ENCODE assay signal across 8 mouse cellular contexts in genomic region chr4:62524651-62525488, GRCm38 (mm10). TPM values are rescaled to one million over a fixed set of nuclear protein-coding genes. Genes with fewer than 3 reads are reported as not detected.
DNase-seq lines count a peak whose midpoint lies in the region; ATAC-seq and TF ChIP-seq lines count a peak whose summit lies in the region.

TSS of gene Pole3 (minus strand) at chr4:62525068.
TSS of gene 4933430I17Rik (plus strand) at chr4:62525369.

- peak within 1 kb of the TSS; percentile 85 for H3K9ac ChIP-seq in embryonic facial prominence, embryonic 14.5 days (ENCODE audit: low read depth, low read length)
- H3K9ac ChIP-seq in limb, embryonic 14.5 days (ENCODE audit: low read depth, low read length, severe bottlenecking): peak within 1 kb of the TSS; percentile 76
- peak within 1 kb of the TSS; percentile 66 for H3K9ac ChIP-seq in midbrain, postnatal 0 days (replicated peaks; ENCODE audit: low read length, poor library complexity, severe bottlenecking)

- peaks cover 13% of the 10 kb centered on the region for H3K4me1 ChIP-seq in embryonic facial prominence, embryonic 14.5 days (ENCODE audit: control insufficient read depth, insufficient read depth, low read length)
- H3K4me1 ChIP-seq in limb, embryonic 14.5 days (ENCODE audit: control insufficient read depth, insufficient read depth, low read length): peaks cover 10% of the 10 kb centered on the region; the same call in 1 of the 2 replicates
- no peaks in the 10 kb centered on the region for H3K4me1 ChIP-seq in midbrain, postnatal 0 days (ENCODE audit: insufficient read depth, low read length)

- H3K27me3 ChIP-seq in embryonic facial prominence, embryonic 14.5 days (replicated peaks; ENCODE audit: control insufficient read depth, insufficient read depth, low read length): no peaks in the 10 kb centered on the region
- no peaks in the 10 kb centered on the region for H3K27me3 ChIP-seq in limb, embryonic 14.5 days (ENCODE audit: control insufficient read depth, insufficient read depth, low read length)
- H3K27me3 ChIP-seq in midbrain, postnatal 0 days (ENCODE audit: insufficient read depth, low read length): no peaks in the 10 kb centered on the region

- no peak for TF ChIP-seq CTCF in midbrain, postnatal 0 days (IDR thresholded peaks at IDR 0.05)

- peak within 1 kb of the TSS; percentile 83 for H3K4me2 ChIP-seq in embryonic facial prominence, embryonic 14.5 days (ENCODE audit: low read depth, low read length)
- H3K4me2 ChIP-seq in limb, embryonic 14.5 days (replicated peaks; ENCODE audit: low read depth, low read length, severe bottlenecking): peak within 1 kb of the TSS; percentile 72
- H3K4me2 ChIP-seq in midbrain, postnatal 0 days (ENCODE audit: low read depth, low read length, poor library complexity, severe bottlenecking): peak within 1 kb of the TSS; percentile 67

- under 1% methylated on average over 59 of the region's 59 CpGs for WGBS in embryonic facial prominence, embryonic 14.5 days
- WGBS in limb, embryonic 14.5 days: under 1% methylated on average over 53 of the region's 59 CpGs
- under 1% methylated on average over 59 of the region's 59 CpGs for WGBS in midbrain, postnatal 0 days

- DNase-seq in 3T3-L1 (ENCODE audit: low read depth, low spot score): peak; percentile 97
- peak; percentile 90 to 97 for DNase-seq in adrenal gland, postnatal 4 days (ENCODE audit: low spot score in 2 of 2)
- peak; percentile 99 for DNase-seq in embryonic facial prominence, embryonic 14.5 days (ENCODE audit: low spot score)
- peak; percentile 96 for DNase-seq in heart, adult 8-10 months (ENCODE audit: low spot score)
- DNase-seq in kidney, adult 9 months: peak; percentile 97
- DNase-seq in limb, embryonic 14.5 days (ENCODE audit: low spot score): peak; percentile 98
- DNase-seq in midbrain, postnatal 0 days (ENCODE audit: low spot score): peak; percentile 99
- DNase-seq in spleen, postnatal 14 days (ENCODE audit: low spot score in 2 of 2): peak; percentile 88 to 94

- H3K27ac ChIP-seq in embryonic facial prominence, embryonic 14.5 days (replicated peaks; ENCODE audit: low read depth, low read length): peak within 1 kb of the TSS; percentile 92
- H3K27ac ChIP-seq in limb, embryonic 14.5 days (replicated peaks; ENCODE audit: low read depth, low read length): peak within 1 kb of the TSS; percentile 95
- peak within 1 kb of the TSS; percentile 91 for H3K27ac ChIP-seq in midbrain, postnatal 0 days (ENCODE audit: low read depth, low read length)

- H3K9me3 ChIP-seq in embryonic facial prominence, embryonic 14.5 days (ENCODE audit: control insufficient read depth, low read length): no peaks in the 10 kb centered on the region
- no peaks in the 10 kb centered on the region for H3K9me3 ChIP-seq in limb, embryonic 14.5 days (ENCODE audit: control insufficient read depth, low read length)
- no peaks in the 10 kb centered on the region for H3K9me3 ChIP-seq in midbrain, postnatal 0 days (ENCODE audit: low read length)

- peak within 1 kb of the TSS; percentile 68 for H3K4me3 ChIP-seq in embryonic facial prominence, embryonic 14.5 days (ENCODE audit: low read depth, low read length)
- H3K4me3 ChIP-seq in limb, embryonic 14.5 days (replicated peaks; ENCODE audit: low read length): peak within 1 kb of the TSS; percentile 56
- peak within 1 kb of the TSS; percentile 59 for H3K4me3 ChIP-seq in midbrain, postnatal 0 days (ENCODE audit: low read depth, low read length)

- H3K36me3 ChIP-seq in embryonic facial prominence, embryonic 14.5 days (ENCODE audit: control insufficient read depth, insufficient read depth, low read length): peaks cover 15% of the 10 kb centered on the region
- H3K36me3 ChIP-seq in limb, embryonic 14.5 days (ENCODE audit: control insufficient read depth, insufficient read depth, low read length): peaks cover 10% of the 10 kb centered on the region; the same call in 1 of the 2 replicates
- no peaks in the 10 kb centered on the region for H3K36me3 ChIP-seq in midbrain, postnatal 0 days (ENCODE audit: insufficient read depth, low read length)

- peak; percentile 99 for ATAC-seq in embryonic facial prominence, embryonic 14.5 days (ENCODE audit: low read depth)
- peak; percentile 99 for ATAC-seq in limb, embryonic 14.5 days (ENCODE audit: low FRiP score, low read depth)
- peak; percentile 98 for ATAC-seq in midbrain, postnatal 0 days (ENCODE audit: low FRiP score)

- peak; percentile 39; the same call in 1 of the 2 replicates for TF ChIP-seq POLR2A in limb, embryonic 14.5 days (IDR thresholded peaks at IDR 0.05; ENCODE audit: borderline replicate concordance, extremely low read depth, insufficient read depth, insufficient read length)

RNA-seq across cellular contexts. Expression of gene Pole3, which starts in this region (rescaled TPM):
- 10 to 100 TPM; 60.4 to 64.4 TPM for total RNA-seq in adrenal gland, postnatal 4 days (2021)
- polyA plus RNA-seq in embryonic facial prominence, embryonic 14.5 days (2014; fragmentation: Nextera tagmentation; extraction: Ambion mirVana): 66.3 and 72.7 TPM in 2 replicates
- total RNA-seq in heart, adult 8-10 months (2022): 10 to 100 TPM; 16.9 to 21.1 (median 17.9) TPM
- polyA plus RNA-seq in limb, embryonic 14.5 days (2012; rRNA removed): 39.8 and 51.4 TPM in 2 replicates
- 77.9 and 80.2 TPM in 2 replicates for polyA plus RNA-seq in limb, embryonic 14.5 days (2014; fragmentation: Nextera tagmentation; extraction: Ambion mirVana)
- total RNA-seq in midbrain, postnatal 0 days (2014; rRNA removed): 24.0 and 25.6 TPM in 2 replicates
- polyA plus RNA-seq in midbrain, postnatal 0 days (2015; fragmentation: Nextera tagmentation; extraction: Ambion mirVana): 52.6 and 57.3 TPM in 2 replicates

RNA-seq across cellular contexts. Expression of gene 4933430I17Rik, which starts in this region (rescaled TPM):
- total RNA-seq in adrenal gland, postnatal 4 days (2021): under 1 TPM; 0.62 to 0.87 TPM
- 0.37 and 0.43 TPM in 2 replicates for polyA plus RNA-seq in embryonic facial prominence, embryonic 14.5 days (2014; fragmentation: Nextera tagmentation; extraction: Ambion mirVana)
- under 1 TPM in 1 of 4 experiments, not detected in 3; 0.16 TPM for total RNA-seq in heart, adult 8-10 months (2022)
- 0.35 and 0.51 TPM in 2 replicates for polyA plus RNA-seq in limb, embryonic 14.5 days (2012; rRNA removed)
- 0.14 and 0.54 TPM in 2 replicates for polyA plus RNA-seq in limb, embryonic 14.5 days (2014; fragmentation: Nextera tagmentation; extraction: Ambion mirVana)
- 0.38 and 1.6 TPM in 2 replicates for total RNA-seq in midbrain, postnatal 0 days (2014; rRNA removed)
- 0.80 and 0.93 TPM in 2 replicates for polyA plus RNA-seq in midbrain, postnatal 0 days (2015; fragmentation: Nextera tagmentation; extraction: Ambion mirVana)

Comparison
In these comparisons a context has a peak if more than half of its experiments do, and no peak if none do; other contexts are left out.
1. Peak in every context shown above with its lines: DNase-seq, ATAC-seq, H3K4me3 ChIP-seq and H3K27ac ChIP-seq.